Mouse (Mus musculus) heart, postnatal 0 days (tissue): ENCODE data around the gene Slc22a15. TPM values are rescaled to one million over a fixed set of nuclear protein-coding genes. Genes with fewer than 3 reads are reported as not detected.
A peak's percentile ranks its signal among the peaks of the same experiment; 100 is the strongest.

Experiments used
- ATAC-seq: fragments of 200-750 bp; cut with Nextera tagmentation; 2 replicates; pipeline ENCODE4 v1.8.0; 2017; ENCODE audit warnings: low read depth, moderate number of reproducible peaks, moderate library complexity; ENCODE audit not compliant: insufficient read depth
- DNase-seq: peaks from one replicate; pipeline ENCODE4 v3.0.0-alpha.2; 2016; ENCODE audit warnings: low spot score
- H3K27ac ChIP-seq: fragments of 300-500 bp; sonication (generic); 2 replicates; pipeline ENCODE4 v1.5.1; 2014; ENCODE audit warnings: low read depth, mild to moderate bottlenecking
- H3K27me3 ChIP-seq: fragments of 300-500 bp; sonication (generic); 2 replicates; pipeline ENCODE4 v1.6.1; 2014; ENCODE audit warnings: low read length, mixed read lengths; ENCODE audit not compliant: control insufficient read depth, insufficient read depth
- H3K36me3 ChIP-seq: fragments of 300-500 bp; sonication (generic); replicated peaks from 2 replicates; pipeline ENCODE4 v1.6.1; 2014; ENCODE audit warnings: low read length, mixed read lengths; ENCODE audit not compliant: control insufficient read depth, insufficient read depth
- H3K4me1 ChIP-seq: fragments of 300-500 bp; sonication (generic); 2 replicates; pipeline ENCODE4 v1.6.1; 2014; ENCODE audit warnings: antibody characterized with exemption; ENCODE audit not compliant: control insufficient read depth, insufficient read depth
- H3K4me2 ChIP-seq: fragments of 300-500 bp; sonication (generic); 2 replicates; pipeline ENCODE4 v1.6.1; 2014; ENCODE audit warnings: low read depth, mild to moderate bottlenecking, low read length, moderate library complexity
- H3K4me3 ChIP-seq: fragments of 300-500 bp; sonication (generic); 2 replicates; pipeline ENCODE4 v1.5.1; 2014; ENCODE audit warnings: low read depth, low read length
- H3K9ac ChIP-seq: fragments of 300-500 bp; sonication (generic); replicated peaks from 2 replicates; pipeline ENCODE4 v1.6.1; 2014; ENCODE audit warnings: low read depth, low read length, mixed read lengths
- H3K9me3 ChIP-seq: fragments of 300-500 bp; sonication (generic); replicated peaks from 2 replicates; pipeline ENCODE4 v1.6.1; 2016; ENCODE audit warnings: low read length; ENCODE audit not compliant: control insufficient read depth
- CTCF ChIP-seq: IDR thresholded peaks from 2 replicates; pipeline ENCODE4 v1.5.1; 2016; ENCODE audit warnings: antibody characterized with exemption, control low read depth, low read depth
- EP300 ChIP-seq: IDR thresholded peaks from 2 replicates; pipeline ENCODE4 v1.6.1; 2016; ENCODE audit warnings: antibody characterized with exemption, low read depth
- WGBS: fragments of 180-500 bp; shearing (Covaris S2); extraction: QIAGEN DNeasy Blood & Tissue Kit; methylation state at CpG from one replicate; pipeline ENCODE4 v1.1.7; 2014; 5-methylcytosine and 5-hydroxymethylcytosine counted together
- polyA plus RNA-seq: library from polyadenylated mRNA; unstranded; fragments of >200 nt; fragmentation: Nextera tagmentation; extraction: Ambion mirVana; gene quantifications from 2 replicates; pipeline ENCODE4 v1.2.1, GENCODE M21; 2015
- total RNA-seq: library from RNA; depleted of rRNA; stranded (reverse); fragments of >200 nt; gene quantifications from 2 replicates; pipeline ENCODE4 v1.2.3, GENCODE M21; 2014; ENCODE audit warnings: low replicate concordance

Slc22a15 gene
- total and polyA plus RNA-seq, 2 experiments from 2014 or later = 3.2 to 11.0 TPM

- H3K27me3 ChIP-seq = no peaks in the 10 kb centered on the region
- WGBS = 80% methylated on average over 4 of the region's 4 CpGs
- TF ChIP-seq CTCF (no peak), EP300 (no peak)
These were observed 78.2 kb downstream of the Slc22a15 start for GRCm38 (mm10) chr3:101846096-101846495.

GRCm38 (mm10) chr3:101842372-101843094, 81.7 kb downstream of the Slc22a15 start:
- TF ChIP-seq EP300 = no peak
- TF ChIP-seq CTCF = no peak
- 79% methylated on average over 7 of the region's 7 CpGs for WGBS
- no peaks in the 10 kb centered on the region for H3K27me3 ChIP-seq
- H3K9ac ChIP-seq = no peak overlapping the region
- H3K4me1 ChIP-seq = no peaks in the 10 kb centered on the region
- no peaks in the 10 kb centered on the region; the same call in 1 of the 2 replicates for H3K9me3 ChIP-seq
- no peak overlapping the region for H3K27ac ChIP-seq
- no peak overlapping the region for H3K4me3 ChIP-seq
- no peaks in the 10 kb centered on the region for H3K36me3 ChIP-seq
- no peak for DNase-seq
- ATAC-seq = no peak
- H3K4me2 ChIP-seq = no peak overlapping the region

More at GRCm38 (mm10) chr3:101846096-101846495, 78.2 kb downstream of the Slc22a15 start:
- no peak for ATAC-seq
- Histone ChIP-seq H3K27ac (no peak overlapping the region), H3K9me3 (no peaks in the 10 kb centered on the region), H3K36me3 (no peaks in the 10 kb centered on the region), H3K4me3 (no peak overlapping the region), H3K4me1 (no peaks in the 10 kb centered on the region), H3K9ac (no peak overlapping the region), H3K4me2 (no peak overlapping the region)
- no peak for DNase-seq

GRCm38 (mm10) chr3:101839327-101839726, 84.9 kb downstream of the Slc22a15 start:
- Histone ChIP-seq H3K9me3 (no peaks in the 10 kb centered on the region; the same call in 1 of the 2 replicates), H3K4me2 (no peak overlapping the region), H3K4me3 (no peak overlapping the region), H3K9ac (no peak overlapping the region), H3K27me3 (no peaks in the 10 kb centered on the region), H3K4me1 (peaks cover 11% of the 10 kb centered on the region; the same call in 1 of the 2 replicates), H3K36me3 (no peaks in the 10 kb centered on the region), H3K27ac (no peak overlapping the region)
- no peak for DNase-seq
- TF ChIP-seq EP300 (no peak), CTCF (peak; percentile 5; the same call in 1 of the 2 replicates)
- no peak for ATAC-seq
- 83% methylated on average over 9 of the region's 9 CpGs for WGBS

GRCm38 (mm10) chr3:101836971-101837370, 87.3 kb downstream of the Slc22a15 start:
- DNase-seq (no peak), ATAC-seq (no peak)
- no peak overlapping the region for H3K9ac ChIP-seq
- H3K4me3 ChIP-seq = no peak overlapping the region
- H3K27ac ChIP-seq = no peak overlapping the region
- H3K36me3 ChIP-seq = no peaks in the 10 kb centered on the region
- TF ChIP-seq EP300 (no peak), CTCF (no peak)
- no peak overlapping the region for H3K4me2 ChIP-seq
- no peaks in the 10 kb centered on the region for H3K27me3 ChIP-seq
- peaks cover 11% of the 10 kb centered on the region; the same call in 1 of the 2 replicates for H3K4me1 ChIP-seq
- 81% methylated on average over 3 of the region's 3 CpGs for WGBS
- no peaks in the 10 kb centered on the region; the same call in 1 of the 2 replicates for H3K9me3 ChIP-seq

GRCm38 (mm10) chr3:101836532-101836931, 87.7 kb downstream of the Slc22a15 start:
- H3K9ac ChIP-seq = no peak overlapping the region
- peaks cover 11% of the 10 kb centered on the region; the same call in 1 of the 2 replicates for H3K4me1 ChIP-seq
- no peak for ATAC-seq
- H3K36me3 ChIP-seq = no peaks in the 10 kb centered on the region
- peak overlapping the region; percentile 21 for H3K4me3 ChIP-seq
- 72% methylated on average over 5 of the region's 5 CpGs for WGBS
- DNase-seq = no peak
- no peak for TF ChIP-seq EP300
- TF ChIP-seq CTCF = no peak
- H3K27ac ChIP-seq = no peak overlapping the region
- no peaks in the 10 kb centered on the region for H3K27me3 ChIP-seq
- peak overlapping the region; percentile 51 for H3K4me2 ChIP-seq
- no peaks in the 10 kb centered on the region; the same call in 1 of the 2 replicates for H3K9me3 ChIP-seq
